Mouse (Mus musculus) heart, embryonic 16.5 days (tissue): ENCODE measurements at regions not wholly inside any gene's neighbourhood (a gene's known extent, or its start where the extent isn't known, plus 50 kb on each side); places are given as distances from the start of the nearest gene placed in this dataset.

Experiments
- ATAC-seq: fragments of 200-750 bp; cut with Nextera tagmentation; replicated peaks from 2 replicates; pipeline ENCODE4 v1.8.0; 2017; ENCODE audit warnings: moderate number of reproducible peaks; ENCODE audit not compliant: insufficient read depth, low FRiP score; ENCODE audit errors: extremely low read depth
- H3K27ac ChIP-seq: fragments of 300-500 bp; sonication (generic); 2 replicates; pipeline ENCODE4 v1.5.1; 2014; ENCODE audit warnings: mild to moderate bottlenecking, low read length, control low read depth, moderate library complexity
- H3K27me3 ChIP-seq: fragments of 300-500 bp; sonication (generic); 2 replicates; pipeline ENCODE4 v1.6.1; 2014; ENCODE audit warnings: low read length, mixed read lengths; ENCODE audit not compliant: control insufficient read depth, insufficient read depth
- H3K36me3 ChIP-seq: fragments of 300-500 bp; sonication (generic); 2 replicates; pipeline ENCODE4 v1.6.1; 2014; ENCODE audit not compliant: control insufficient read depth, insufficient read depth
- H3K4me1 ChIP-seq: fragments of 300-500 bp; sonication (generic); 2 replicates; pipeline ENCODE4 v1.6.1; 2014; ENCODE audit warnings: low read length, mixed read lengths; ENCODE audit not compliant: control insufficient read depth, insufficient read depth
- H3K4me2 ChIP-seq: fragments of 300-500 bp; sonication (generic); 2 replicates; pipeline ENCODE4 v1.6.1; 2014; ENCODE audit warnings: low read depth, mild to moderate bottlenecking, control low read depth, low read length
- H3K4me3 ChIP-seq: fragments of 300-500 bp; sonication (generic); 2 replicates; pipeline ENCODE4 v1.5.1; 2014; ENCODE audit warnings: mild to moderate bottlenecking, control low read depth, low read length
- H3K9ac ChIP-seq: fragments of 300-500 bp; sonication (generic); 2 replicates; pipeline ENCODE4 v1.6.1; 2014; ENCODE audit warnings: low read length, control low read depth
- H3K9me3 ChIP-seq: fragments of 300-500 bp; sonication (generic); replicated peaks from 2 replicates; pipeline ENCODE4 v1.6.1; 2016; ENCODE audit warnings: low read length; ENCODE audit not compliant: control insufficient read depth
- WGBS: fragments of 180-500 bp; shearing (Covaris S2); extraction: QIAGEN DNeasy Blood & Tissue Kit; methylation state at CpG from one replicate; pipeline ENCODE4 v1.1.7; 2014; 5-methylcytosine and 5-hydroxymethylcytosine counted together

GRCm38 (mm10) chr13:44168186-44168585, 383.6 kb downstream of the Cd83 start:
- no peak overlapping the region for H3K4me2 ChIP-seq
- no peak overlapping the region for H3K9ac ChIP-seq
- 60% methylated on average over 5 of the region's 5 CpGs for WGBS
- H3K36me3 ChIP-seq = no peaks in the 10 kb centered on the region
- H3K4me1 ChIP-seq = peaks cover 10% of the 10 kb centered on the region
- no peak overlapping the region for H3K4me3 ChIP-seq
- H3K27me3 ChIP-seq = no peaks in the 10 kb centered on the region
- H3K27ac ChIP-seq = no peak overlapping the region
- ATAC-seq = no peak
- H3K9me3 ChIP-seq = no peaks in the 10 kb centered on the region

- Histone ChIP-seq H3K9me3 (no peaks in the 10 kb centered on the region), H3K27me3 (no peaks in the 10 kb centered on the region), H3K36me3 (no peaks in the 10 kb centered on the region), H3K4me3 (no peak overlapping the region), H3K4me1 (peaks cover 10% of the 10 kb centered on the region), H3K27ac (no peak overlapping the region), H3K4me2 (no peak overlapping the region), H3K9ac (no peak overlapping the region)
- ATAC-seq = no peak
- WGBS = 24% methylated on average over 6 of the region's 6 CpGs
Observed at GRCm38 (mm10) chr13:44171639-44172038, 387.1 kb downstream of the Cd83 start.

GRCm38 (mm10) chr13:44172701-44173100, 388.1 kb downstream of the Cd83 start:
- Histone ChIP-seq H3K27ac (no peak overlapping the region), H3K27me3 (no peaks in the 10 kb centered on the region), H3K4me1 (peaks cover 3% of the 10 kb centered on the region; the same call in 1 of the 2 replicates), H3K4me2 (no peak overlapping the region), H3K4me3 (no peak overlapping the region), H3K36me3 (no peaks in the 10 kb centered on the region), H3K9ac (no peak overlapping the region), H3K9me3 (no peaks in the 10 kb centered on the region)
- ATAC-seq = no peak
- 64% methylated on average over 5 of the region's 5 CpGs for WGBS

GRCm38 (mm10) chr13:44174236-44174635, 389.7 kb downstream of the Cd83 start:
- WGBS = 89% methylated on average over 2 of the region's 2 CpGs
- H3K27ac ChIP-seq = no peak overlapping the region
- H3K4me2 ChIP-seq = no peak overlapping the region
- no peaks in the 10 kb centered on the region for H3K36me3 ChIP-seq
- no peak overlapping the region for H3K4me3 ChIP-seq
- 0 out of 2 replicates have a peak, but pooled peaks cover 3% of the 10 kb centered on the region for H3K4me1 ChIP-seq
- no peaks in the 10 kb centered on the region for H3K27me3 ChIP-seq
- no peak for ATAC-seq
- no peak overlapping the region for H3K9ac ChIP-seq
- H3K9me3 ChIP-seq = no peaks in the 10 kb centered on the region

- Histone ChIP-seq H3K4me1 (0 out of 2 replicates have a peak, but pooled peaks cover 3% of the 10 kb centered on the region), H3K27ac (no peak overlapping the region), H3K36me3 (no peaks in the 10 kb centered on the region), H3K9ac (no peak overlapping the region), H3K4me2 (no peak overlapping the region), H3K4me3 (no peak overlapping the region), H3K9me3 (no peaks in the 10 kb centered on the region), H3K27me3 (no peaks in the 10 kb centered on the region)
- ATAC-seq = no peak
- WGBS = 78% methylated on average over 8 of the region's 8 CpGs
Observed at GRCm38 (mm10) chr13:44175300-44176036, 390.9 kb downstream of the Cd83 start.

- no peak overlapping the region for H3K27ac ChIP-seq
- H3K4me3 ChIP-seq = no peak overlapping the region
- 0 out of 2 replicates have a peak, but pooled peaks cover 3% of the 10 kb centered on the region for H3K4me1 ChIP-seq
- no peaks in the 10 kb centered on the region for H3K27me3 ChIP-seq
- H3K9me3 ChIP-seq = no peaks in the 10 kb centered on the region
- H3K9ac ChIP-seq = no peak overlapping the region
- no peaks in the 10 kb centered on the region for H3K36me3 ChIP-seq
- ATAC-seq = no peak
- WGBS = 80% methylated on average over 8 of the region's 8 CpGs
- no peak overlapping the region for H3K4me2 ChIP-seq
Observed at GRCm38 (mm10) chr13:44176121-44176520, 391.5 kb downstream of the Cd83 start.

- H3K36me3 ChIP-seq = no peaks in the 10 kb centered on the region
- no peaks in the 10 kb centered on the region for H3K27me3 ChIP-seq
- H3K4me1 ChIP-seq = no peaks in the 10 kb centered on the region
- no peak overlapping the region for H3K9ac ChIP-seq
- no peak overlapping the region for H3K27ac ChIP-seq
- H3K9me3 ChIP-seq = no peaks in the 10 kb centered on the region
- no peak for ATAC-seq
- H3K4me3 ChIP-seq = no peak overlapping the region
- no peak overlapping the region for H3K4me2 ChIP-seq
- 85% methylated on average over 6 of the region's 6 CpGs for WGBS
Observed at GRCm38 (mm10) chr13:44178006-44178405, 393.4 kb downstream of the Cd83 start.

GRCm38 (mm10) chr13:44180384-44180783, 395.8 kb downstream of the Cd83 start:
- ATAC-seq = no peak
- WGBS = 81% methylated on average over 3 of the region's 3 CpGs

GRCm38 (mm10) chr13:44182544-44183191, 398.1 kb downstream of the Cd83 start:
- Histone ChIP-seq H3K9me3 (no peaks in the 10 kb centered on the region), H3K27ac (no peak overlapping the region), H3K36me3 (no peaks in the 10 kb centered on the region), H3K9ac (no peak overlapping the region), H3K4me3 (no peak overlapping the region), H3K4me1 (no peaks in the 10 kb centered on the region), H3K4me2 (no peak overlapping the region), H3K27me3 (no peaks in the 10 kb centered on the region)
- no peak for ATAC-seq
- WGBS = 66% methylated on average over 15 of the region's 15 CpGs

More at GRCm38 (mm10) chr13:44180384-44180783, 395.8 kb downstream of the Cd83 start:
- H3K9ac ChIP-seq = no peak overlapping the region
- H3K36me3 ChIP-seq = no peaks in the 10 kb centered on the region
- H3K4me2 ChIP-seq = no peak overlapping the region
- no peaks in the 10 kb centered on the region for H3K9me3 ChIP-seq
- no peaks in the 10 kb centered on the region for H3K4me1 ChIP-seq
- no peak overlapping the region for H3K27ac ChIP-seq
- H3K4me3 ChIP-seq = no peak overlapping the region
- H3K27me3 ChIP-seq = no peaks in the 10 kb centered on the region
